Mouse (Mus musculus) MEL (cell line): Measurements from ENCODE around the gene A630095N17Rik. TPM values are rescaled to one million over a fixed set of nuclear protein-coding genes. Genes with fewer than 3 reads are reported as not detected.

Experiments used
- DNase-seq: peaks from one replicate; pipeline ENCODE4 v3.0.0; 2011; ENCODE audit warnings: low read depth, low spot score
- H3K27ac ChIP-seq: 2 replicates; pipeline ENCODE4 v1.5.1; 2012; ENCODE audit warnings: low read depth, mild to moderate bottlenecking, control low read depth, low read length, moderate library complexity; ENCODE audit not compliant: control insufficient read depth
- H3K27me3 ChIP-seq, 2 experiments: fragments of 150-350 bp in 1 of 2; sonication (generic) in 1 of 2; 2 replicates each; pipeline ENCODE4 v1.6.1; 2012; ENCODE audit warnings: low read length in 2 of 2, mild to moderate bottlenecking in 2 of 2, improper control_type of control experiment in 1 of 2, moderate library complexity in 1 of 2; ENCODE audit not compliant: insufficient read depth in 2 of 2, control insufficient read depth in 1 of 2
- H3K36me3 ChIP-seq, 2 experiments: 2 replicates each; pipeline ENCODE4 v1.6.1; 2012 to 2014; ENCODE audit warnings: low read length in 2 of 2, improper control_type of control experiment in 1 of 2, inconsistent platforms in 1 of 2, mild to moderate bottlenecking in 1 of 2; ENCODE audit not compliant: insufficient read depth in 2 of 2, control insufficient read depth in 1 of 2
- H3K4me1 ChIP-seq, 2 experiments: fragments of 150-350 bp in 1 of 2; sonication (generic) in 1 of 2; 2 replicates each; pipeline ENCODE4 v1.6.1; 2012; ENCODE audit warnings: low read length in 2 of 2, improper control_type of control experiment in 1 of 2, mild to moderate bottlenecking in 1 of 2; ENCODE audit not compliant: insufficient read depth in 2 of 2, control insufficient read depth in 1 of 2
- H3K4me3 ChIP-seq, 2 experiments: fragments of 150-350 bp in 1 of 2; sonication (generic) in 1 of 2; 2 replicates each; pipeline ENCODE4 v1.5.1; 2012; ENCODE audit warnings: low read depth in 2 of 2, low read length in 2 of 2, mild to moderate bottlenecking in 2 of 2, moderate library complexity in 2 of 2, control low read depth in 1 of 2, improper control_type of control experiment in 1 of 2; ENCODE audit not compliant: control insufficient read depth in 1 of 2, insufficient read depth in 1 of 2
- H3K79me2 ChIP-seq: 2 replicates; pipeline ENCODE4 v1.6.1; 2012; ENCODE audit warnings: mild to moderate bottlenecking, low read length, moderate library complexity; ENCODE audit not compliant: control insufficient read depth, poor library complexity, insufficient read depth
- H3K9ac ChIP-seq: 2 replicates; pipeline ENCODE4 v1.6.1; 2012; ENCODE audit warnings: low read depth, mild to moderate bottlenecking, control low read depth, low read length, moderate library complexity; ENCODE audit not compliant: control insufficient read depth, poor library complexity, severe bottlenecking
- H3K9me3 ChIP-seq: fragments of 150-350 bp; sonication (generic); replicated peaks from 2 replicates; pipeline ENCODE4 v1.6.1; 2012; ENCODE audit warnings: mild to moderate bottlenecking, low read length, improper control_type of control experiment, moderate library complexity; ENCODE audit not compliant: insufficient read depth
- BHLHE40 ChIP-seq: IDR thresholded peaks from 2 replicates; pipeline ENCODE4 v1.6.1; 2012; ENCODE audit warnings: low read depth, mild to moderate bottlenecking, inconsistent platforms, low read length, improper control_type of control experiment, borderline replicate concordance
- CHD1 ChIP-seq: IDR thresholded peaks from 2 replicates; pipeline ENCODE4 v1.6.1; 2012; ENCODE audit warnings: low read depth, mild to moderate bottlenecking, inconsistent platforms, low read length, improper control_type of control experiment
- EP300 ChIP-seq, 2 experiments: IDR thresholded peaks; 2 replicates each; pipeline ENCODE4 v1.6.1; 2011; ENCODE audit warnings: improper control_type of control experiment in 2 of 2, low read length in 2 of 2, low read depth in 1 of 2, mild to moderate bottlenecking in 1 of 2
- HCFC1 ChIP-seq: IDR thresholded peaks from 2 replicates; pipeline ENCODE4 v1.6.1; 2012; ENCODE audit warnings: low read depth, mild to moderate bottlenecking, inconsistent platforms, low read length, improper control_type of control experiment, moderate library complexity
- MAFK ChIP-seq: IDR thresholded peaks from 2 replicates; pipeline ENCODE4 v1.6.1; 2011; ENCODE audit warnings: low read depth, mild to moderate bottlenecking, low read length, improper control_type of control experiment, borderline replicate concordance
- MAX ChIP-seq: IDR thresholded peaks from 2 replicates; pipeline ENCODE4 v1.6.1; 2011; ENCODE audit warnings: low read length, improper control_type of control experiment
- MAZ ChIP-seq: IDR thresholded peaks from 2 replicates; pipeline ENCODE4 v1.6.1; 2012; ENCODE audit warnings: low read depth, mild to moderate bottlenecking, inconsistent platforms, low read length, improper control_type of control experiment
- MXI1 ChIP-seq: IDR thresholded peaks from 2 replicates; pipeline ENCODE4 v1.6.1; 2011; ENCODE audit warnings: mild to moderate bottlenecking, low read depth, low read length, improper control_type of control experiment
- NELFE ChIP-seq: IDR thresholded peaks from 2 replicates; pipeline ENCODE4 v1.6.1; 2011; ENCODE audit warnings: low read depth, low read length, improper control_type of control experiment
- NRF1 ChIP-seq: IDR thresholded peaks from 2 replicates; pipeline ENCODE4 v1.6.1; 2014; ENCODE audit warnings: low read depth, mild to moderate bottlenecking, inconsistent platforms, low read length, improper control_type of control experiment, moderate library complexity; ENCODE audit not compliant: poor library complexity, insufficient read depth, severe bottlenecking
- POLR2AphosphoS2 ChIP-seq: IDR thresholded peaks from 2 replicates; pipeline ENCODE4 v1.6.1; 2011; ENCODE audit warnings: low read length, improper control_type of control experiment
- POLR2AphosphoS5 ChIP-seq: IDR thresholded peaks from 2 replicates; pipeline ENCODE4 v1.6.1; 2012; ENCODE audit warnings: low read depth, borderline replicate concordance, mild to moderate bottlenecking, inconsistent platforms, low read length, moderate library complexity, mixed read lengths
- RAD21 ChIP-seq: IDR thresholded peaks from 2 replicates; pipeline ENCODE4 v1.6.1; 2011; ENCODE audit warnings: mild to moderate bottlenecking, low read depth, low read length, improper control_type of control experiment
- RCOR1 ChIP-seq: IDR thresholded peaks from 2 replicates; pipeline ENCODE4 v1.6.1; 2012; ENCODE audit warnings: low read depth, mild to moderate bottlenecking, inconsistent platforms, low read length, improper control_type of control experiment
- SIN3A ChIP-seq: IDR thresholded peaks from 2 replicates; pipeline ENCODE4 v1.6.1; 2012; ENCODE audit warnings: low read length, improper control_type of control experiment, inconsistent platforms
- SMC3 ChIP-seq: IDR thresholded peaks from 2 replicates; pipeline ENCODE4 v1.6.1; 2011; ENCODE audit warnings: low read depth, low read length, improper control_type of control experiment
- UBTF ChIP-seq: IDR thresholded peaks from 2 replicates; pipeline ENCODE4 v1.6.1; 2012; ENCODE audit warnings: low read depth, mild to moderate bottlenecking, inconsistent platforms, low read length, improper control_type of control experiment, moderate library complexity, borderline replicate concordance; ENCODE audit not compliant: insufficient read depth
- USF1 ChIP-seq: IDR thresholded peaks from 2 replicates; pipeline ENCODE4 v1.6.1; 2014; ENCODE audit warnings: low read depth, mild to moderate bottlenecking, inconsistent platforms, low read length, improper control_type of control experiment, moderate library complexity
- USF2 ChIP-seq, 2 experiments: IDR thresholded peaks; 2 replicates each; pipeline ENCODE4 v1.6.1; 2011 to 2012; ENCODE audit warnings: improper control_type of control experiment in 2 of 2, low read length in 2 of 2, borderline replicate concordance in 1 of 2, inconsistent platforms in 1 of 2, low read depth in 1 of 2, mild to moderate bottlenecking in 1 of 2; ENCODE audit not compliant: insufficient read depth in 1 of 2
- ZNF384 ChIP-seq: IDR thresholded peaks from 2 replicates; pipeline ENCODE4 v1.6.1; 2012; ENCODE audit warnings: low read depth, mild to moderate bottlenecking, inconsistent platforms, low read length, improper control_type of control experiment
- polyA plus RNA-seq, 2 experiments: library from polyadenylated mRNA; stranded (reverse) in 1 of 2; unstranded in 1 of 2; fragments of >175 nt in 1 of 2; fragments of >200 nt in 1 of 2; gene quantifications; 2 replicates each; pipeline versions ENCODE4 v1.2.1 to v1.2.4; 2012; ENCODE audit warnings: low replicate concordance in 2 of 2, low read depth in 1 of 2; ENCODE audit not compliant: insufficient read length in 2 of 2, insufficient read depth in 1 of 2, missing spikeins in 1 of 2
- total RNA-seq: library from RNA; depleted of rRNA; stranded (reverse); fragments of 300-350 nt; gene quantifications from 2 replicates; pipeline ENCODE4 v1.2.3, GENCODE M21; 2012

The A630095N17Rik gene
- total and polyA plus RNA-seq, 3 experiments, result 0.58 to 0.82 TPM; not detected in 1

DNA sequence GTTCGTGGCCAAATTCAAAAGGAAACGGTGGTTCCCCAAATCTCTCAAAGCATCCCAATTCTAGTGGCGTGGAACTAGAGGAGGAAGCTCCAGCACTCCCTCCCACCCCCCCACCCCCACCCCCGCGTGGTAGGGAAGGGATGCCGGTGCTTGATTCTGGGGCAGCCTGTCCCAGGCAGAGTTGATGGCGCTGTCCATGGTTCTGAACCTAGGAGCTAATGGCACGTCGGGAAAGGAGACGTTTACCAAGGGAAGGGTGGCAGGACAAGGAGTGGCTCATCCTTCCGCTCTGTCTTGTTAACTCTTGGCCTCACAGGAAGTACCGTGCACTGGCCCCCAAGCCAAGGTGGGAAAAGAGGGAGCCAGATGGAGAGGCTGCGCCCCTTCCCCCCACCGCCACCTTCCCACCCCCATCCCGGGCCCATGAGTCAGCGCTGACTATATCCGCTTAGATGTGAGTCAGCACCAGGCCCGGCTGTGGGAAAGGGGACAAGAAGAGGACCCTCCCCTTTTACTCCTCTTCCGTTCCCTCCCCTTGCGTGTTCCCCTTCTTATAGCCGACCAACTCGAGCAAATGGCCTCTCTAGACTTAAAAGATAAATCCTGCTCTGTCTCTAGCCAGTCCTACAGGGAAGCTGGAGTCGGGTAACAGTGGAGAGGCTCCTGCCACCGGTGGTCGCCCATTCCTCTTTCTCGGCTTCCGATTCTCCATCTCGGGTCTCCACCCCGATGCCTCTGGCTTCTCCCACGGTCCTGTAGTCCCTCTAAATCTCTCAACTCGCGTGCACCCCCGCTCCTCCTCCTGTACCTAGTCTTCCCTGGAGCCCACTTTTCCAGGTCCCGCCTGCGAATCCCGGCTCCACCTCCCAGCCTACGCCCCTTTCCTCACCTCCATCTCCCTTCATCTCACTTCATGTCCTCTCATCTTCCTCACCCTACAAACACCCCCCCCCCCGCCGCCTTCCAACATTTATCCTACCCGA, 31.4 kb upstream of the A630095N17Rik start:
- no peak for TF ChIP-seq ZNF384
- TF ChIP-seq SIN3A, result 0 out of 2 replicates have a peak, but pooled peaks have one; percentile 25
- Histone ChIP-seq H3K36me3 (no peaks in the 10 kb centered on the region), H3K4me1 (no peaks in the 10 kb centered on the region), H3K27ac (no peak overlapping the region), H3K4me3 (no peak overlapping the region), H3K9ac (no peak overlapping the region), H3K79me2 (no peaks in the 10 kb centered on the region), H3K9me3 (no peaks in the 10 kb centered on the region), H3K27me3 (no peaks in the 10 kb centered on the region)
- peak; percentile 70 for DNase-seq

DNA sequence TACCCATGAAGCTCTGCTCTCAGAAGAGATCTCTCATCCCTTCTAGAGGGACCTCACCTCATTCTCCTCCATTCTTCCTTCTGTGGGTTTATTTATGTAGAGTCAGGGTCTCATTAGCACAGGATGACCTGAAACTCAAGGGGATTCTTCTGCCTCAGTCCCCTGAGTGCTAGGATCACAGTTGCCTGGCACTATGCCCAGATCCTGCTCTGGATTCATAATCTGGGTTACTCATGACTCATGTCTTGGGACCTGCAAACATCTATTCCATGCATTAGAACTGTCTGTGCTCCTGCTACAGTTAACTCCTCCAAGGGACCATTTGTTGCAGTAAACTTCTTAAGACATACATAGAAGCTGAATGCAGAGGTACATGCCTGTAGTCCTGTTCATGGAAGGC, 29.4 kb upstream of the A630095N17Rik start:
- no peaks in the 10 kb centered on the region for H3K9me3 ChIP-seq
- no peak overlapping the region for H3K4me3 ChIP-seq
- H3K79me2 ChIP-seq, result no peaks in the 10 kb centered on the region
- TF ChIP-seq POLR2AphosphoS5, result no peak
- TF ChIP-seq MAFK, result no peak
- TF ChIP-seq CHD1, result no peak
- no peak for TF ChIP-seq POLR2AphosphoS2
- DNase-seq, result no peak
- H3K36me3 ChIP-seq, result no peaks in the 10 kb centered on the region
- H3K9ac ChIP-seq, result no peak overlapping the region
- no peak overlapping the region for H3K27ac ChIP-seq
- H3K27me3 ChIP-seq, result no peaks in the 10 kb centered on the region
- no peaks in the 10 kb centered on the region for H3K4me1 ChIP-seq

DNA sequence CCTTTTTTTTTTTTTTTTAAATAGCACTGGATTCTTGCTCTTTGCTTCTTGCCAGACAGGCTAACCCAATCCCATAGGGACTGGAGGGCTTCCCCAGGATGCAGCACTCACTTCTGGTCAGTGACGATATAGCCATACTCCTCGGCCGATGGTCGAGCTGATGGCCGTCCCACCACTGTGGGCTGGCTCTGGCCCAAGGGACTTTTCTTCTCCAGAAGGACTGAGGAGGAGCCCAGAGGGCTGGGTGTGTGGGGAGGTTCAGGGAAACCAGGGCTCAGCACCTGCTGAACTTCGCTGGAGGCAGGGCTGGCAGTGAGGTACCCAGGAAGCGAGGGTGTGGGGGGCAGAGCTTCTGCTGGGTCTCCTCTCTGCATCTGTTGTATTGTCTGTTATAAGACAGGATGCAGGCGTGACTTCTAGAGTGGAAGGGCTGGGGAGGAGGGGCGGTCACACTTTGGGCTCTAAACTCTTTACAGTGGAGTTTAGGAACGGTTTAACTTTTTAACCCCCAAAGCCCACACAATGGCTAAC, 23.7 kb upstream of the A630095N17Rik start:
- Histone ChIP-seq H3K79me2 (no peaks in the 10 kb centered on the region), H3K9me3 (no peaks in the 10 kb centered on the region), H3K9ac (no peak overlapping the region), H3K36me3 (no peaks in the 10 kb centered on the region), H3K27ac (no peak overlapping the region), H3K27me3 (no peaks in the 10 kb centered on the region), H3K4me3 (no peak overlapping the region), H3K4me1 (no peaks in the 10 kb centered on the region; a peak in 1 of 4 replicates)
- no peak for DNase-seq
- no peak for TF ChIP-seq USF1
- no peak for TF ChIP-seq MAZ
- TF ChIP-seq BHLHE40, result no peak
- TF ChIP-seq POLR2AphosphoS2, result no peak
- no peak for TF ChIP-seq HCFC1
- no peak for TF ChIP-seq CHD1
- no peak for TF ChIP-seq RAD21
- no peak for TF ChIP-seq SMC3
- TF ChIP-seq MAX, result no peak
- TF ChIP-seq UBTF, result no peak
- no peak for TF ChIP-seq EP300 (IDR thresholded peaks at IDR 0.05; ENCODE audit: low read depth in 1 of 2, low read length in 2 of 2)
- TF ChIP-seq RCOR1, result no peak
- TF ChIP-seq NELFE, result no peak
- TF ChIP-seq USF2 (IDR thresholded peaks at IDR 0.05; ENCODE audit: borderline replicate concordance in 1 of 2, insufficient read depth in 1 of 2, low read depth in 1 of 2, low read length in 2 of 2), result no peak
- TF ChIP-seq NRF1, result no peak
- TF ChIP-seq MXI1, result no peak
